In the genomic region with DNA sequence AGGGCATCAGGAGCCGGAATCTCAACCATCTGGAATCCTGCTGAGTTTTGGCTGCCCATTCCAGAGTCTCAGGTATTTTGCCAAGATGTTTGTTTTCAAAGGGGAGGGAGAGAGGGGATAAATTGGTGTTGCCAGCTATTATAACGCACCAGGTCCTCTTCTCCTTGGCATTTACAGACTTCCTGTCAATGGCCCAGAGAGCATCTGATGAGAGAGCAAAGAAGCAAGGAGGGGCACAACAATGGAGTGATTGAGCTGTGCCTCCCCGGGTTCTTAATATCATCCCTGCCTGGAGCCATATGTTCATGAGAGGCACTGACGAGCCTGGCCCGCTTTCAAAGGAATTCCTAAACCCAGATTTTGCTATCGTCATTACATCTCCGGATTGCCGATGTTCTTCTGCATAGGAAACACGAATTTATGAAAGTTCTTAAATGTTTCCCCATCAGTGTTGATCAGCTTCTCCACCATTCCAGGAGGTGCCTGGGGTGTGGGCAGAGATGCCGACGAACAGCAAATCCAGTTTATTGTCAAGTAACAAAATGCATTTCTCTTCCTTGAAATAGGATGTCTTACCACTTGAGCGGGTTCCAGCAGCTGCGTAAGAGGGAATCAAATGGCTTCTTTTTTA, we compare ENCODE assay signal across 13 mouse cellular contexts. TPM values are rescaled to one million over a fixed set of nuclear protein-coding genes. Genes with fewer than 3 reads are reported as not detected.
DNase-seq lines count a peak whose midpoint lies in the region; ATAC-seq and TF ChIP-seq lines count a peak whose summit lies in the region.
"Had no signal": no experiment of that assay in that cellular context is flagged by ENCODE, and none has a peak within 500 bp of the region (broad histone marks: within the 10 kb centered on the region; RNA-seq: fewer than 3 reads in every experiment).

No protein-coding gene starts in this region.

- peak overlapping the region; percentile 53 for H3K4me3 ChIP-seq in cerebellum, adult 2 months (replicated peaks; ENCODE audit: insufficient read depth, low read depth, low read length)

- intact Hi-C loops in left cerebral cortex, postnatal 14 days (cut with DNase I) = no loop called here

- no peak for ATAC-seq in erythroblast, adult 5-6 weeks (replicated peaks; ENCODE audit: low FRiP score, poor library complexity, severe bottlenecking)

- WGBS in cerebellum, adult 2 months = 5% methylated on average over 13 of the region's 13 CpGs

- TF ChIP-seq POLR2A in cerebellum, adult 2 months (IDR thresholded peaks at IDR 0.05; ENCODE audit: borderline replicate concordance, insufficient read depth, low read length) = no peak

- no peaks in the 10 kb centered on the region for H3K27me3 ChIP-seq in cerebellum, adult 2 months (ENCODE audit: control insufficient read depth, insufficient read depth, low read length)

- DNase-seq in brain, embryonic 18.5 days (ENCODE audit: low read depth, low spot score) = peak; percentile 4
- peak; percentile 91 to 94 for DNase-seq in cerebellum, adult 2 months
- DNase-seq in frontal cortex, postnatal 25 days (ENCODE audit: low spot score in 2 of 2) = peak; percentile 8 to 12
- DNase-seq in left cerebral cortex, postnatal 14 days (ENCODE audit: low spot score in 2 of 2) = peak; percentile 60 to 68
- DNase-seq in spleen, postnatal 4 days (ENCODE audit: low spot score in 2 of 2) = no peak
- no peak for DNase-seq in urinary bladder, adult 18-20 months (ENCODE audit: low spot score in 2 of 2)
- DNase-seq: adrenal gland, postnatal 14 days; kidney, postnatal 14 days; thymus, postnatal 25 days had no signal

- no peak for TF ChIP-seq CTCF in cerebellum, adult 2 months (IDR thresholded peaks at IDR 0.05; ENCODE audit: borderline replicate concordance, insufficient read depth, low read depth, low read length)

- H3K27ac ChIP-seq in cerebellum, adult 2 months (ENCODE audit: insufficient read depth, low read length) = peak overlapping the region; percentile 88

- H3K4me1 ChIP-seq in cerebellum, adult 2 months (ENCODE audit: control insufficient read depth, insufficient read depth, low read length) = peaks cover 15% of the 10 kb centered on the region; the same call in 1 of the 2 replicates

RNA-seq across cellular contexts. Expression of gene Egr4, which starts 31.0 kb away (rescaled TPM):
- 8.3 and 9.8 TPM in 2 replicates for polyA plus RNA-seq in cerebellum, adult 2 months (2012; rRNA removed)
- total RNA-seq in left cerebral cortex, postnatal 14 days (2021) = 10 to 100 TPM; 50.3 to 64.1 TPM
- total RNA-seq in erythroblast, adult 5-6 weeks (2015; ENCODE audit: low replicate concordance) = not detected in 2 replicates
- not detected in 2 replicates for total RNA-seq in erythroblast, adult 5-6 weeks (2017; ENCODE audit: low replicate concordance)
- total RNA-seq: G1E had no signal
- polyA plus RNA-seq: G1E; heart, embryonic 16.5 days; lung, embryonic 16.5 days had no signal

RNA-seq across cellular contexts. Expression of gene Fbxo41, which starts 41.6 kb away (rescaled TPM):
- 32.9 and 33.8 TPM in 2 replicates for polyA plus RNA-seq in cerebellum, adult 2 months (2012; rRNA removed)
- total RNA-seq in left cerebral cortex, postnatal 14 days (2021) = 100 to 1,000 TPM; 119 to 126 TPM
- total RNA-seq in erythroblast, adult 5-6 weeks (2015; ENCODE audit: low replicate concordance) = not detected in 2 replicates
- total RNA-seq in erythroblast, adult 5-6 weeks (2017; ENCODE audit: low replicate concordance) = not detected in 2 replicates
- polyA plus RNA-seq: G1E; heart, embryonic 16.5 days had no signal

RNA-seq across cellular contexts. Expression of gene Alms1, which starts 43.0 kb away (rescaled TPM):
- 14.1 and 14.9 TPM in 2 replicates for polyA plus RNA-seq in cerebellum, adult 2 months (2012; rRNA removed)
- total RNA-seq in left cerebral cortex, postnatal 14 days (2021) = 1 to 10 TPM; 7.6 to 9.4 TPM
- total RNA-seq in erythroblast, adult 5-6 weeks (2015; ENCODE audit: low replicate concordance) = 14.8 and 22.4 TPM in 2 replicates
- total RNA-seq in erythroblast, adult 5-6 weeks (2017; ENCODE audit: low replicate concordance) = 22.8 and 24.5 TPM in 2 replicates

Comparison
In these comparisons a context has a peak if more than half of its experiments do, and no peak if none do; other contexts are left out.
1. DNase-seq: peak in brain, embryonic 18.5 days (single experiment), cerebellum, adult 2 months (2 of 2), frontal cortex, postnatal 25 days (2 of 2) and left cerebral cortex, postnatal 14 days (2 of 2); none in spleen, postnatal 4 days (0 of 2) and urinary bladder, adult 18-20 months (0 of 2).
2. RNA of gene Egr4, which starts 31.0 kb away (total RNA-seq): 50.3 to 64.1 TPM in left cerebral cortex, postnatal 14 days; not detected in erythroblast, adult 5-6 weeks; every median in the first group is over 10 times any median in the second.
3. RNA of gene Fbxo41, which starts 41.6 kb away (total RNA-seq): 119 to 126 TPM in left cerebral cortex, postnatal 14 days; not detected in erythroblast, adult 5-6 weeks; every median in the first group is over 100 times any median in the second.